Mouse (Mus musculus) kidney, adult 2 months (tissue): Measurements from ENCODE around the gene 9430097D07Rik. TPM values are rescaled to one million over a fixed set of nuclear protein-coding genes. Genes with fewer than 3 reads are reported as not detected.

Experiments
- DNase-seq: peaks from one replicate; pipeline ENCODE4 v3.0.0; 2021
- H3K27ac ChIP-seq: fragments of 200-500 bp; 2 replicates; pipeline ENCODE4 v1.5.1; 2012; ENCODE audit warnings: low read depth, low read length, control low read depth, inconsistent platforms; ENCODE audit not compliant: insufficient read depth
- H3K27me3 ChIP-seq: fragments of 200-500 bp; replicated peaks from 2 replicates; pipeline ENCODE4 v1.6.1; 2012; ENCODE audit warnings: mild to moderate bottlenecking, moderate library complexity, low read length, inconsistent platforms; ENCODE audit not compliant: control insufficient read depth, insufficient read depth
- H3K36me3 ChIP-seq: fragments of 200-500 bp; 2 replicates; pipeline ENCODE4 v1.6.1; 2012; ENCODE audit warnings: mild to moderate bottlenecking, moderate library complexity, low read length, inconsistent platforms; ENCODE audit not compliant: control insufficient read depth, insufficient read depth
- H3K4me1 ChIP-seq: fragments of 200-500 bp; 2 replicates; pipeline ENCODE4 v1.6.1; 2011; ENCODE audit warnings: low read length; ENCODE audit not compliant: control insufficient read depth, insufficient read depth
- H3K4me3 ChIP-seq: fragments of 200-500 bp; 2 replicates; pipeline ENCODE4 v1.5.1; 2011; ENCODE audit warnings: mild to moderate bottlenecking, low read depth, low read length, control low read depth; ENCODE audit not compliant: insufficient read depth
- CTCF ChIP-seq: fragments of 200-500 bp; conservative IDR thresholded peaks from 2 replicates; pipeline ENCODE4 v1.5.1; 2011; ENCODE audit warnings: low read depth, mild to moderate bottlenecking, control low read depth, low read length, moderate library complexity, mixed read lengths; ENCODE audit not compliant: insufficient read depth, insufficient read length
- POLR2A ChIP-seq: fragments of 200-500 bp; IDR thresholded peaks from one replicate; pipeline ENCODE4 v1.6.1; 2011; ENCODE audit warnings: low read depth, low read length, control low read depth
- WGBS: fragments of 180-500 bp; shearing (Covaris S2); methylation state at CpG from one replicate; pipeline ENCODE4 v1.1.7; 2018; 5-methylcytosine and 5-hydroxymethylcytosine counted together
- polyA plus RNA-seq: library from polyadenylated mRNA; depleted of rRNA; stranded (reverse); fragments of >200 nt; gene quantifications from 2 replicates; pipeline ENCODE4 v1.2.3, GENCODE M21; 2012

The 9430097D07Rik gene
- polyA plus RNA-seq, 1 experiment: not detected

GRCm38 (mm10) chr2:32574901-32575585 lies 441 bp downstream of the 9430097D07Rik start:
- 5% methylated on average over 26 of the region's 26 CpGs for WGBS
- Histone ChIP-seq H3K27ac (no peak overlapping the region), H3K4me3 (no peak overlapping the region), H3K27me3 (no peaks in the 10 kb centered on the region), H3K36me3 (no peaks in the 10 kb centered on the region), H3K4me1 (peaks cover 3% of the 10 kb centered on the region; the same call in 1 of the 2 replicates)
- peak; percentile 57 for DNase-seq
- no peak for TF ChIP-seq POLR2A
- TF ChIP-seq CTCF: peak; percentile 76

GRCm38 (mm10) chr2:32574497-32574896 lies 987 bp downstream of the 9430097D07Rik start, which contains the start of gene Pip5kl1:
Gene Pip5kl1, plus strand, starts transcription at chr2:32574797.
- Histone ChIP-seq H3K27ac (no peak within 1 kb of the TSS), H3K4me1 (peaks cover 3% of the 10 kb centered on the region; the same call in 1 of the 2 replicates), H3K4me3 (no peak within 1 kb of the TSS), H3K27me3 (no peaks in the 10 kb centered on the region), H3K36me3 (no peaks in the 10 kb centered on the region)
- WGBS: 78% methylated on average over 6 of the region's 6 CpGs
- TF ChIP-seq POLR2A (no peak), CTCF (no peak)
- no peak for DNase-seq

GRCm38 (mm10) chr2:32572196-32572595 lies 3.3 kb downstream of the 9430097D07Rik start:
- 91% methylated on average over 11 of the region's 11 CpGs for WGBS
- peaks cover 3% of the 10 kb centered on the region; the same call in 1 of the 2 replicates for H3K36me3 ChIP-seq
- H3K27me3 ChIP-seq: no peaks in the 10 kb centered on the region
- no peak overlapping the region for H3K27ac ChIP-seq
- H3K4me3 ChIP-seq: no peak overlapping the region
- peaks cover 3% of the 10 kb centered on the region; the same call in 1 of the 2 replicates for H3K4me1 ChIP-seq
- DNase-seq: no peak
- no peak for TF ChIP-seq CTCF
- no peak for TF ChIP-seq POLR2A

- peak; percentile 96 for DNase-seq
- Histone ChIP-seq H3K27me3 (no peaks in the 10 kb centered on the region), H3K36me3 (peaks cover 3% of the 10 kb centered on the region; the same call in 1 of the 2 replicates), H3K4me1 (peaks cover 3% of the 10 kb centered on the region; the same call in 1 of the 2 replicates), H3K27ac (0 out of 2 replicates have a peak within 1 kb of the TSS, but pooled peaks have one; percentile 41), H3K4me3 (peak within 1 kb of the TSS; percentile 90)
- WGBS: under 1% methylated on average over 36 of the region's 36 CpGs
- TF ChIP-seq POLR2A: peak; percentile 66
- TF ChIP-seq CTCF: no peak
Measured at GRCm38 (mm10) chr2:32570698-32571494, 4.6 kb downstream of the 9430097D07Rik start, which contains the start of gene Dpm2. Gene Dpm2, plus strand, starts transcription at chr2:32570858.

GRCm38 (mm10) chr2:32568941-32569340 lies 6.5 kb downstream of the 9430097D07Rik start:
- Histone ChIP-seq H3K36me3 (peaks cover 3% of the 10 kb centered on the region; the same call in 1 of the 2 replicates), H3K27me3 (no peaks in the 10 kb centered on the region), H3K4me1 (peaks cover 3% of the 10 kb centered on the region; the same call in 1 of the 2 replicates), H3K4me3 (no peak overlapping the region), H3K27ac (no peak overlapping the region)
- 82% methylated on average over 3 of the region's 3 CpGs for WGBS
- DNase-seq: no peak
- TF ChIP-seq POLR2A (no peak), CTCF (no peak)

GRCm38 (mm10) chr2:32568149-32568548 lies 7.3 kb downstream of the 9430097D07Rik start:
- Histone ChIP-seq H3K36me3 (peaks cover 3% of the 10 kb centered on the region; the same call in 1 of the 2 replicates), H3K27ac (no peak overlapping the region), H3K4me1 (peaks cover 3% of the 10 kb centered on the region; the same call in 1 of the 2 replicates), H3K4me3 (no peak overlapping the region), H3K27me3 (no peaks in the 10 kb centered on the region)
- 33% methylated on average over 5 of the region's 5 CpGs for WGBS
- no peak for TF ChIP-seq CTCF
- no peak for TF ChIP-seq POLR2A
- peak; percentile 36 for DNase-seq

- WGBS: 31% methylated on average over 4 of the region's 4 CpGs
- Histone ChIP-seq H3K27ac (no peak overlapping the region), H3K36me3 (peaks cover 3% of the 10 kb centered on the region; the same call in 1 of the 2 replicates), H3K4me3 (no peak overlapping the region), H3K27me3 (no peaks in the 10 kb centered on the region), H3K4me1 (peaks cover 3% of the 10 kb centered on the region; the same call in 1 of the 2 replicates)
- TF ChIP-seq CTCF (peak; percentile 92), POLR2A (no peak)
- peak; percentile 80 for DNase-seq
Measured at GRCm38 (mm10) chr2:32566536-32567063, 8.9 kb downstream of the 9430097D07Rik start.
